Mouse (Mus musculus) cerebellum, postnatal 14 days (tissue): ENCODE measurements around the gene 5330417H12Rik.

Experiments
- DNase-seq, 2 experiments: peaks; one replicate each; pipeline ENCODE4 v3.0.0; 2021; ENCODE audit warnings: mixed read lengths in 2 of 2

The 5330417H12Rik gene

DNA sequence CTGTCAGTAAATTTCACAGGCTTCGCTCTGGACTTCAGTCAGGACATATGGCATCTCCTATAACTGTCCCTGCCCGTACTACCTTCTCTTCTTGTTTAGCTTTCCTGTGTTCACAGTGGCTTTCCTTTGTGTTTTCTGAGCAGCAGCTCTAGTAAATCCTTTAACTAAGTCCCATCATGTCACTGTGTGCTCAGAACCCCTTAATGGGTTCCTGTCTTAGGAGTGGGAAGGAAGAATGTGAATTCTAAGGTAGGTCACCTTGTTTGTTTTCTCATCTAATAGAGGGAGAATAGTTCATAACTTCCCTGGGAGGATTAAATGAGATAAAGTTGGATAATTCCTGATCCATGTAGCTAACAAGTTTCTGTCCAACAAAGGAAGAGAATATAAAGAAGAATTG lies at the start of gene 5330417H12Rik:
5330417H12Rik (minus strand) TSS at position 101 of the 400 bp plus-strand sequence.
- DNase-seq, result no peak

DNA sequence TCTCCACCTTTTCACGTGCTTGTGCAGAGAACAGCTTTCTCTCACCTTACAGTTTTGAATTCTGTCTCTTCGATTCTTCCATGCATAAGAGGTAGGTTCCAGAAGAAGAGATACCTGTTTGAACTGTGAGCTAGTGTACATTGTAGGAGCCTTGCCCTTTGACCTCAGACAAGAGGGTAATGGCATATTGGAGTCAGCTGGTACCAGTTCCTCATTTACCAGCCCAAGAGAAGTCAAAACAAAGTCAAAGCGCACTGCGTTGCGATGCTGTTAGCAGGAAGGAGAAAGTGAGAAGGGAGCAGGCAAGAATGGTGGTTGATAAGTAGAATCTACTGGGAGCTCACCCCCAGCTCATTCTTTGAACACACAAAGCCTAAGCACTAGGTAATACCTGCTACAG lies 43.6 kb upstream of the 5330417H12Rik start:
- DNase-seq, result no peak

DNA sequence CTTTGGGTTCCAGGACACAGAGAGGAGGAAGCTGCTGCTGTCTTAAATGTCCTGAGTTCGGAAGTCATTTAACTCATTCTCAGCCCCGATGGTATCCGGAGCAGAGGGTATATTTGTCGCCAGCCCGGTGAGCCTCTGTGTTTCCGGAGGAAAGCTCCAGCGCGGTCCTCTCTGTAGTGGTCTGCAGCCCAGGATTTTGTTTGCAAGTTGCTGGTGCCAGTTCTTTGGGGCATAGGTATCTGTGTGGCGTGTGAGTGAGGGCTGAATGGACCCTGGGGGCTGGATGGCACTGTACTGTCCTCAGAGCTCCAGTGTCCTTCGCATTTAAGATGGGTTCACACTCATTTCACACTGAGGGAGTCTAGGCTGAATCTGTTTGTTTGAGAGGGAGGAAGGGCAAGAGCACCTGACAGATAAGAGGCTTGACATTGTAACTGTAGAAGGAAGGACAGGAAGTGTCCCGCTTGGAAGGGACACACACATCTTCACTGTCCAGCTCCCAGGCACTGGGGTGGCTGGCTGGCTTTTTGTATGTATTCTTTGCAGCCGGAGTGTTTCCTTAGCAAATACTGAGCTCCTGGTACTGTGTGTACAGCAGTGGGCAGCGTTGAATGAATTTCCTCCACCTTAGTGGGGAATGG lies 41.4 kb upstream of the 5330417H12Rik start:
- DNase-seq, result no peak

DNA sequence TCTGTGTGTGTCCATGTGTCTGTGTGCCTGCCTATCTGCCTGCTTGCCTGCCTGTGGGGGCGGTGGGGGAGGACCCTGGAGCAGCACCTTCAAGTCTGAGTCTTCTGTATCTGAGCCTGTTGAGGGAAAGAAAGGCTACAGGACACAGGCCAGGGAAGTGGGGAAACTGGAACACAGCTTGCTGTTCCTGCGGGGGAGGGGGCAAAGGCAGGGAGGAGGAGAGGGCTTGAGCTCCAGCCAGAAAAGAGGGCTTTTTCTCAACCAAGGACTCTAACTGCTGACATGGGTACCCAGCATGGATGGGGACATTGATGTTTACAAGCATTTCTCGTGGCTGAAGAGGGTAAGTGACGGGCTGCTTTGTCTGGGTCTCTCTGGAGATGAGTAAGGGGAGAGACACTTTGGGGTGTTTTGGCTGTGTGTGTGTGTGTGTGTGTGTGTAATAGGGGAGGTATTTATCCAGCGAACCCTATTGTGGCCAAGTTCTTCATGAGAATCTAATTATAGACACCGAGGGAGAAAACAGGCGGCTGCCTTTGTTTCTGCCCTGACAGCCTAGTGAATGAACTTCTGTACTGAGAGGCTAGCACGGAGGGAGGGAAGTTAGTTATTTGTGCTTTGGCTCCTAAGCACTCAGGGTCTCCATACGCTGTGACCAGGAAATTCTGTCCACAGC lies 40.8 kb upstream of the 5330417H12Rik start:
- peak; percentile 18 to 30 for DNase-seq

DNA sequence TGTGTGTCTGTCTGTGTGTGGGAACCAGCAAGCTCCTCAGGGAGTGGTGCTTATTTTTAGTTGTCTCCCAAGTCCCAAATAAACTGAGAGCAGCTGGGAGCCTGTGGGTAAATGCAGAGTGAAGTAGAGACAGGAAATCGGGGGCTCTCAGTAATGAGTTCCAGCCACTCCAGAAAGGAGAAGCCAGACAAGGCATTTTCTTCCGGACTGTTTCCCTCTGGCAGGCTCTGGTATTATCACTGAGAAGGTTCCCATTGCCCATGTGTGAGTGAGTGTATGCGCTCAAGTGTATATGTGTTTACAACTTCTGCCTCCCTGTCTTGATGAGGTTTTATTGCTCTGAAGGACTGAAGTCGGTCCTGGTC lies 40.2 kb upstream of the 5330417H12Rik start:
- DNase-seq, result no peak

DNA sequence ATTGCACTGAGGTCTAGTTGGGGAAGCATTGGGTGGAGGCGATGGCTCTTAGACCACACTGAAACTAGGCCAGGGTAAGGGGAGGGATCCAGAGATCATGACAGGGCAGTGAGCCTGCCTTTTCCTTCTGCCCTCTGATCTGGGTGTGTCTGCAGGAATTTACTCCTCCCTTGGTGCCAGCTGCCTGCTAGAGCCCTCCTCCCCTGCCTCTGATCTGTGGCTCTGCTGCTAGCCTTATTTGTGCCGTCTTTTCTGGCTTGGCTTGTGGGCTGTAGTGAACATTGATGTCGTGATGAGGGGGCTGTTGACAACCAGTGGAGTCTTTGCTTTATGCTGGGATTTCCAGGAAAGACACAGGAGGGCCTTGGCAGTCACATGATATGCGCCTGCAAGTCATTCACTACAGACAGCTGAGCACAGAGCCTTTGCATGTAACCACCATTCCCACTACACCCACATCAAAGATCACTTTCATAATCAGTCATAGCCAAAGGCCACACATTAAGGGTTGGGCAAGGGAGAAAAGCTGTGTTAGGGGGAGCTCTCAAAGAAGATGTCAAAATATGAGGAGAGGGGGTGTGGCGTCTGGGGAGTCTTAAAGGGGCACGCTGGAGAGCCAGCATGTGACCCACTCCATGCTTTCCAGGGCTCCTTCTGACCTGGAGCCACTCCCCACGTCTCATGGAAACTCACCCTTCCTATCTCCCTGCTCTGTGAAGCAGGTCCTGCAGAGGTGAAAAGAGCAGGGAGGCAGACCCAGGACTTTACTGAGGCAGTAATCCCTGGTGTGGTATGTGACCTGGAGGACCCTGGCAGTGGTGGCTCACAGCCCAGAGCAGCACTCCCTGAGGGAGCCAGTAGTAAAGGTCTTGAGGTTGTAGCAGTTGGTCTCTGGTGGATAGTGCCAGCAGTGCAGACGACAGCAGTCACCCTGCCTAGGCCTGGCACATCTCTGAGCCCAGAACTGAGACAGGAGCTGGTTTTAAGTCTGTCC lies 39.4 kb upstream of the 5330417H12Rik start:
- DNase-seq, result no peak

DNA sequence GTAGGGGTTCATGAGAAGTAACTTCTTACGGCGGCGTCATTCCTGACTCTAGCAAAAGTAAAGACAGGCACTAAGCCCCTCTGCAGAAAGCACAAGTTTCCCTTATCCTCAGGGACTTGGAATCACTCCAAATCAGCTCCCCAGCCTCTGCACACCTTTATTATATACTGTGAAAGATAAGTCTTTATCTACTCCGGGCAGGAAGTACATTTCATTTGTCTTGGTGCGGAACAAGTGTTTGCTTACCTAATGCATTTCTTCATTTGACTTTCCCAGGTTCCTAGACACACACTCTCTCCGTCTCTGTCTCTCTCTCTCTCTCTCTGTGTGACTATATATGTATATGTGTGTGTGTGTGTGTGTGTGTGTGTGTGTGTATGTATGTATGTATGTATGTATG lies 38.7 kb upstream of the 5330417H12Rik start:
- DNase-seq, result no peak

DNA sequence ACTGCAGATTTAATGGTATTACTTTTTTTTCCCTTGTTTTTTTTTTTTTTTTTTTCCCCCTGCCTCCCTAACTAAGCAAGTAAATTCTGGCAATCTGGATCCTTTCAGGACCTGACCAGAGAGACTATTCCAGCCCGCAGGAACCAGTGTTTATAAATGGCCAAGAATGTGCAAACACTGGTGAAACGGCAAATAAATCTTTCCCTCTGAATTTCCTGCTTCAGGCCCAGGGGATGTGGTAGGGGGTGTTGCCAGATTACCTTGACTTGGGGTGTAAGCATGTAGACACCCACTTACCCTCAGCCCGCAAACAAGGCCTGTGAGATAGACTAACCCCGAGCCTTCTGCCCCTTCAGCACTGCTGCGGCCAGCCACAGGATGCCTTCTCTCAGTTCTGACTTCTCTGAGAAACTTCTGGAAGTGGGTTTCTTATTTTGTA lies 36.9 kb upstream of the 5330417H12Rik start:
- no peak for DNase-seq

DNA sequence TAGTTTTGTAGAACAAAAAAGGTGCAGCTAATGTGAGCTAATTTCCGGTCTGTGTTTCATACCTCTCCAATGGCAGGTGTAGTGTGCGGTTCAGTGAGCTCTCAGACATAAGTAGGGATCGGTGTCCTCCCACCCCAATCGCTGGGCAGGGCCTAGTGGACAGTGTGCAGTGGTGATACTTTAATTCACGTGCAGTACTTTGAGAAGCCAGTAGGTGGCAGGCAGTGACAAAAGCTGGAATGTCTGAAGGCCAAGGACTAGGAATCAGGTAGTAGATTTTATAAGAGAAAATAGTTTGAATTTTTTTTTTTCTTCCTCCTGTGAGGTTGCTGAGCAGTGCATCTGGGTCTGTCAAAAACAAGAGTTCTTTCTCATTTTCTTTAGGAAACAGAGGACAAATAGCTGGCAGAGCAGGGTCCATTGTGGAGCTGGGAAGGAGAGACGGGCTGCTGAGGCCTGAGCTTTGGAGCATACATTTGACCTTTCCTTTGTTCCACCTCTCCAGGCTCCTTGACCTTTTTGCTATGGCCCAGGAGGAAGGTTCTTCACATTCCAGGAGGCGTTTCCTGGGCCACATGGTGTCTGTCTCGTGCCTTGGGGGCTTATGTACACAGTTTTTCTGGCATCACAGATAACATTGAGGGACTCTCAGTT lies 36.4 kb upstream of the 5330417H12Rik start:
- peak; percentile 79 to 84 for DNase-seq

DNA sequence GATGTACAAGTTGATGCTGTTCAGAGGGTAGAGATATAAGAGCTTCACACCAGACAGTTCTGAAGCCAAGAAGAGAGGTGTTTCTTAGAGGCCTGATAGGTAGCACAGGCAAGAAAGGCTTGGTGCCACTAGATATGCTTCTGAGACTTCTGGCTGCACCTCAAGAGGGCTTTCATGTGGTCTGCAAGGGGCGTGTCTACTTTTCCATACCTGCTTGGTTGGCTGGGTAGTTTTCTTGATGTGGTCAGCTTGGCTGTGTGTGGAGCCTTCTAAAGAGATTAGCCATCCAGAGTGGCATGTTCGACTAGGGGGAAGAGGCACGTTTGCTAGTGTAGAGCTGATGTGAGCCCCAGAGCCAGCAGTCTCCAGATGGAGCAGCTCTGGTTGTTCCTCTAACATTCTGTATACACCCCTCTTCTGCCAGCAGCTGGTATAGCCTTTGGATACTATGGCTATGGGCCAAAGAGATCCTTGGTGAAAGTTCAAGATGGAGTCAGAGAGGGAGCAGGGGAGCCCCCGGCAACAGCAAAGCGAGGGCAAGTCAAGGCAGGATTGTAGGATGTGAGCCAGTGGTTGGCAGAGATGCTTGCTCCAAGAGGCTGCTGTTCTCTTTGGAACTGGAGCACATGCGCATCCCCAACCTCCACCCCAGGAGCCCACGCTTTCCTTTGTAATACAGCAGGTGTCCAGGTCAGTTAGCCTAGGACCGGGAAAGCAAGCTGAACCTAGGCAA lies 34.4 kb upstream of the 5330417H12Rik start:
- DNase-seq, result no peak

DNA sequence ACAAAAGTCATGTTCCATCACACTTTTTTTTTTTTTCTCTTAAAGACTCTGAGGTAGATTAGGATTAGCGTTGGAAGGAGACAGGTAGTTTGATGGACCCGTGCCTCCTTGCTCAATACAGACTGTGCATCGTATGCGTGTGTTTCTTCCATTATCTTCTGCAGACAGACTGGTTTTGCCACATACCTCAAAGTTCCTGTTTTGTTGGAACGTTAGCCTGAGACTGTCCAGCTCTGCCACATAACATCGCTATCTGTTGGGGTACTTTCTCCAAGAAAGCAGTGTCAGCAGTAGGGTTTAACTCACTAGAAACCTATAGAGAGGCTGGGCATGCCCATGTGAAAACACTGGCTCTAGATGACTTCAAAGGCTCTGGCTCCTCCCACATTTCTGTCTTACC lies 31.5 kb upstream of the 5330417H12Rik start:
- DNase-seq, result no peak

DNA sequence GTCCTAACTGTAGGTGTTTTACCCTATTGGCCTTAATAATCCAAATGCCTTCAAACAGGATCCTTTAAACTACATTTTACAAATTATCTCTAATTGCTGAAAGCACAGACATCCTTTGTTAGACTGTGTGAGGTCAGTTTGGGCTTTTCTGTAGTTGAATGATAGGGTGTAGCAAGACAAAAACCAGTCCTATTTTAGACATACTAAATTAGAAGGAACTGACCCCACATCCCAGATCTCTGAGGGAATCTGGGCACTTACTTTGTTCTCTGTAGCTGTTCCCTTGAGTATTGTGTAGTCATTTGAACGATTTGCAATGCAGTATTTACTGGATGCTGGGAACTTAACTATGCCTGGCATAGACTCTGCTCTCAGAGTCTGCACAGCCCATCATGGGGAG lies 26.9 kb upstream of the 5330417H12Rik start:
- no peak for DNase-seq

DNA sequence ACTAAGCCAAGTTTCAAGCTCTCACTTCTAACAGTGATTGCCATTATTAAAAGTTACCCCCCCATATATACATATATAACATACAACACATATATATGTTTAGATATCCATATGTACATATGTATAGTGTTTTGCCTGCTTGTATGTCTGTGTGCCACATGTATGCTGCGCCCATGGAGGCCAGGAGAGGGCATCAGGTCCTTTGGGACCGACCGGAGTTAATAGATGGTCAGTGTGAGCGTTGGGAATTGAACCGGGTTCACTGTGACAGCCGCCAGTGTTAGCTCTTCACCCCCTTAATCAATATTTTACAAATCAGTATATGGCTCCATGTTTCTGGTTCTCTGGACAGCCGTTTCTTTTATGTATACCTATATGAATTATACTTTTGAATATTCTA lies 25.0 kb upstream of the 5330417H12Rik start:
- no peak for DNase-seq

DNA sequence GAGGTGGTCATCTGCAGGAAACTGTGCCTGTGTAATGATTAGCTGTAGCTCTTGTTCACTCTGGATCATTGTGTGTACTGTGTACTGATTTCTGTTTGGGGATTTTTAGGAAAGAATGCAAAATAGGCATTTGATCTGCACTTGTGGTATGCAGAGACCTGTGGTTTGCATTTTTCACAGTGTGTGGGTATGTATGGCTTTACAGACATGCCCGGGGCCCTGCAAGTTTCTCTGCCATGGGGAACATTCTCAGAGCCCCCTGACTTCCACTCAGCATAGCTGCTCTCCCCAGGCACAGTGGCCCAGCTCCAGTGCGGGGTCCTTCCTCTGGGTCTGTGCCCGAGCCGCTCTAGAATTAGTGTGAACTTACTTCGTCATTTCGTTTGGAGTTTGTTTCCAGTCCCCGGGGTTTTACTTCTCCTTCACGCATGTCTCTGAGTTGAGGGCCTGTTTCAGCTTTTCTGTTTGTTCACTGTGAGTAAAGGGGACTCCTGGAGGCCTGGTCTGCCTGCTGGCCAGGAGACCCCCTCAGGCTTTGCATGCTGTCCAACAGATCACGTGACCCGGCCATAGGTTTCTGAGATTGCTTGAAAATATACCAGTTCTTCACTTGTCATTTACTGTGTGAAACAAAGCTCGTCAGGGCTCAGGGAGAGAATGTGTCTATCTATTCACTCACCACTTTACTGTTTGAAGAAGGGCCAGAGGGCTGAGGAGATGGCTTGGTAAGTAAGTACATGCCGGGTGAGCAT lies 24.2 kb upstream of the 5330417H12Rik start:
- DNase-seq, result no peak

DNA sequence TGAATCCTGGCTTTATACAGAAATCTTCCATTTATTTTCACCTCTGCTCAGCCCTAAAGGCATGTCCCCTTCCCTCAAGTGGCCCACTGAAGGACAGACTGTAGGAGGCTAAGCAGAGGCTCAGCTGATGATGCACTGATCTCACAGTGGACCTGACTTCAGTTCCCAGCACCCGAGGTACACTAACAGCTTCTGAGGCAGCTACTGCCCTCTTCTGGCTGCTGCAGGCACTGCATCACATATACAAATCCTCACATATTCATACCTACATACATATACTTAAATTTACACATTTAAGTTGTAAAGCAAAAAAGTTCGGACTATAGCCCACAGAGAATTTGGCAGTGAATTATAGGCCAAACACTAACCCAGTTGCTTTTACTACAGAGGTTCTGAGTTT lies 20.0 kb upstream of the 5330417H12Rik start:
- DNase-seq, result no peak

DNA sequence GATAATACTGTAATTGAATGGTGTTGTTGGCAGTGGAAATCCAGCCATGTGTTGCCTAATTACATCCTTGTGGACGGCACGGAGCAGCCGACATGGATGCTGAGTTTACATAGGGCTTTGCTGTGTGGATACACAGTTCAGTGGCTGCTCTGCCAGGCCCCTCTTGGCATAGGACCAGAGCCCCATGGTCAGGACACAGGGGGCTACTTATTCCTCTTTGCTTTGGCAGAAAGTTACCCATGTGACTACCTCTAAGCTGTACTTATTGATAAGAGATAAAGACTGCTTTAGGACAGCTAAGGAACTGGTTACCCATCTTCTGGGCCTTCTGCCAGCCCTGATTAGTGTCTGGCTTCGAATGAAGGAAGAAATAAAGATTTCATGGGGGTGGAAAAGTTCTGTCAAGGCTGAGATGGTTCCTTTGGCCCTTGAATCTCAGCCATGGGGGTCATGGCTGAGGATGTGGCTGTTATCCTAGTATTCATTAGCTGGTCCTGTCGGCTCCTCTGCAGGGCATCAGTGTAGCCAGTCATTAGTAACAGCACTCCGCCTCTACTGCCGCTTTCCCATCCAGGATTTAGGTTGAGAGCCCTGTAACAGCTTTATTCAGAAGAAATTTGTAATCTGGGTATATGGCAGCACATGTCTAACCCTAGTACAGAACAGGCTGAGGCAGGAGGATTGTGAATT lies 17.8 kb upstream of the 5330417H12Rik start:
- DNase-seq, result peak; percentile 72 to 74

DNA sequence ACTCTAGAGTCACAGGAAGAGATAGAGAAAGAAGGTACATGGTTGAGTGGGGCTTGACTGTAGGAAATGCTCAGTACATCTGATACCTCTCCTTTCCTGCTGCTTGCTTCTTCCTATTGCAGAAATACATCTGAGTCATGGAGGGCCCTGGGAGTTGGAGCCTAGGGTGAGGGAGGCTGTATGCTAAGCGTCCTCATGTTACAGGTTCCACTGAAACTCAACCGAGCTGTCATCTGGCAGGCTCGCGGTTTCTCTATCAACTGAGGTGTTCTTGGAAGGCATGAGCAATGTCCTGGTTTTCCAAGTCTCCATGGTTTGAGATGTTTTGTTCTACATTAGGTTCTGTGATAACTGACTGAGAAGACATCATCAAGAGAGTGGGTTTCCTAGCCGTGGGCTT lies 13.1 kb upstream of the 5330417H12Rik start:
- DNase-seq, result no peak

DNA sequence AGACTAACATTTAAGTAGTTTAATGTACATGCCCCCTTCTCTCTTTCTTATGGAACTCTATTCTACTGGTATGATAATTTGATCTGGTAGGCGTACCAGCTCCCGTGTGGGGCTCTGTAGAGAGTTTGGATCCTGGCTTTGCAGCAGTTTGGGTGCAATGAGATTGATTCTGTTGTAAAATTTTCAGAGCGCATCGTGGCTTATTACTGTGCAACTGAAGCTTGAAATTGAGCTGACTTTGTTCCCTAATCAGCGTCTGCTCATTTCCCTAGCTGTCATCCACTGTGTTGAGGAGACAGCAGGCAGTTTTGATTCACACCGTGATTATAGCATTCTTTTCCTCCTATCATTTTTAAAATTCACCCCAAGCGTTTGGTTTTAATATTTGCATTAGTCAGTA lies 12.4 kb upstream of the 5330417H12Rik start:
- DNase-seq, result no peak

DNA sequence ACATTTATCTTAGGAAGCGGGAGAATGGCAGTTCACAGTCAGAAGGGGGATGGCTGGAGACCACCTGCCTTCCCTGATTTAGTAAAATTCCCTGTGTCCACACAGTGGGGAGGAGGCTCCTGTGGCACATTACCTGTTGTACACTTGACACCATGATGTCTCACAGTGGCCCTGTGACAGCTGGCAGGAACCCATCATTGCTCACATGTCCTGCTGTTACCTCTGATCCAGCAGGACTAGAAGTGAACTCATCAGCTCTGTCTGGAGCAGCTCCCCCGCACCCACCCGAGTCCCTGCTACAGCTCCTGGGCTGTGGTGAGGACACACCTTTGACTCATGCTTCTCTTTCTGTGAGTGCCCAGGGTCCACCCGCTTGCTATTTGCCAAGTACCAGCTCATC lies 8.2 kb upstream of the 5330417H12Rik start:
- no peak for DNase-seq

DNA sequence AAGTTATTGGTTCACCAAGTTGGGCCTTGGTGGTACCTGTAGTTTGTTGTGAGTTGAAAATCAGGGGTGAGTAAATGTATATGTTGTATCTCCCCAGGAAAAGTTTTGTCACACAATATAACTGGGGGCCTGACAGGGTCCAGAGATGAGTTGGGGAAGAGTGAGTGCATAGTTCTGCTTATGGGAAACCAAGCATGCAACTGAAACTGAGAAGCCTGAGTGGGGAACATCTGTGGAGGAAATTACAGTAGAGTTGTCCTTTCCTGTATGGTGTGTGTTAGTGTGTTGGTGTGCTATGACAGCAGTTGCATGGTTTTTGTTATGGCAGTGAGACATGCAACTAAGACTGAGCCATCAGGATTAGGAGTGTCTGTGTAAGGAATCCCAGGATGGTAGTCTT lies 3.4 kb upstream of the 5330417H12Rik start:
- no peak for DNase-seq

DNA sequence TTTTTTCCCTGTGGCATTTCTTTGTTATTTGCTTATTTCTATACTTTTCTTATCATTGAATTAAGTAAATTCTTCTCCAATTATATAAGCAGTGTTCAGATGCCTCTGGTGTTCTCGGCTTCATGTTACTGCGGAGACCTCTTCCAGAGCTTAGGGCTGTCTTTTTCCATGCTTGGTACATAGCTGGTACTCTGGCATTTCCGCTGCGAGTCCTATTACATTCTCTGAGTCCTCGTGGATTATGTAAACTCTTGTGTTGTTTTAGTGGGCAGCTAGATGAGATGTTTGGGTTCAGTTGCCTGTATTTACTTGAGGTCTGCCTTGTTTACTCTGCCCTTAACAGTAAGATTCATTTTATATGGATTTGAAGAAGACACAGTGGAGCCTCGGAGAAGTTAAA lies 820 bp upstream of the 5330417H12Rik start:
- DNase-seq, result no peak
